Mouse (Mus musculus) liver, embryonic 14.5 days (tissue): ENCODE data around the gene A730071L15Rik.

ENCODE experiments used
- CTCF ChIP-seq: IDR thresholded peaks from 2 replicates; pipeline ENCODE4 v1.5.1; 2016; ENCODE audit warnings: antibody characterized with exemption, low read depth, control low read depth
- EP300 ChIP-seq: IDR thresholded peaks from 2 replicates; pipeline ENCODE4 v1.6.1; 2016; ENCODE audit warnings: antibody characterized with exemption, low read depth

GRCm38 (mm10) chr11:6224541-6225229, 24.9 kb downstream of the A730071L15Rik start:
- TF ChIP-seq CTCF = no peak
- no peak for TF ChIP-seq EP300
